Mouse (Mus musculus) midbrain, postnatal 0 days (tissue): Measurements from ENCODE around the gene Notch1. TPM values are rescaled to one million over a fixed set of nuclear protein-coding genes. Genes with fewer than 3 reads are reported as not detected.

ENCODE experiments used
- ATAC-seq: fragments of 200-750 bp; cut with Nextera tagmentation; 2 replicates; pipeline ENCODE4 v1.8.0; 2017; ENCODE audit warnings: moderate number of reproducible peaks, mild to moderate bottlenecking, moderate TSS enrichment, moderate library complexity; ENCODE audit not compliant: low FRiP score
- DNase-seq: peaks from one replicate; pipeline ENCODE4 v3.0.0-alpha.2; 2015; ENCODE audit warnings: low spot score
- H3K27ac ChIP-seq: fragments of 300-500 bp; sonication (generic); 2 replicates; pipeline ENCODE4 v1.5.1; 2014; ENCODE audit warnings: low read depth, mild to moderate bottlenecking, low read length, mixed read lengths
- H3K27me3 ChIP-seq: fragments of 300-500 bp; sonication (generic); 2 replicates; pipeline ENCODE4 v1.6.1; 2014; ENCODE audit warnings: low read length, control low read depth, mixed read lengths; ENCODE audit not compliant: insufficient read depth
- H3K36me3 ChIP-seq: fragments of 300-500 bp; sonication (generic); 2 replicates; pipeline ENCODE4 v1.6.1; 2014; ENCODE audit warnings: low read length, control low read depth, mixed read lengths; ENCODE audit not compliant: insufficient read depth
- H3K4me1 ChIP-seq: fragments of 300-500 bp; sonication (generic); 2 replicates; pipeline ENCODE4 v1.6.1; 2014; ENCODE audit warnings: mild to moderate bottlenecking, control low read depth, antibody characterized with exemption, low read length, mixed read lengths; ENCODE audit not compliant: insufficient read depth
- H3K4me2 ChIP-seq: fragments of 300-500 bp; sonication (generic); 2 replicates; pipeline ENCODE4 v1.6.1; 2014; ENCODE audit warnings: low read depth, mild to moderate bottlenecking, low read length, mixed read lengths; ENCODE audit not compliant: poor library complexity, severe bottlenecking
- H3K4me3 ChIP-seq: fragments of 300-500 bp; sonication (generic); 2 replicates; pipeline ENCODE4 v1.5.1; 2014; ENCODE audit warnings: low read depth, mild to moderate bottlenecking, low read length, moderate library complexity
- H3K9ac ChIP-seq: fragments of 300-500 bp; sonication (generic); replicated peaks from 2 replicates; pipeline ENCODE4 v1.6.1; 2014; ENCODE audit warnings: mild to moderate bottlenecking, low read length, moderate library complexity, mixed read lengths; ENCODE audit not compliant: poor library complexity, severe bottlenecking
- H3K9me3 ChIP-seq: fragments of 300-500 bp; sonication (generic); 2 replicates; pipeline ENCODE4 v1.6.1; 2016; ENCODE audit warnings: low read length, control low read depth
- CTCF ChIP-seq: IDR thresholded peaks from 2 replicates; pipeline ENCODE4 v1.5.1; 2016; ENCODE audit warnings: antibody characterized with exemption, mild to moderate bottlenecking
- WGBS: fragments of 180-500 bp; shearing (Covaris S2); extraction: QIAGEN DNeasy Blood & Tissue Kit; methylation state at CpG from one replicate; pipeline ENCODE4 v1.1.7; 2014; 5-methylcytosine and 5-hydroxymethylcytosine counted together
- polyA plus RNA-seq: library from polyadenylated mRNA; unstranded; fragments of >200 nt; fragmentation: Nextera tagmentation; extraction: Ambion mirVana; gene quantifications from 2 replicates; pipeline ENCODE4 v1.2.1, GENCODE M21; 2015
- total RNA-seq: library from RNA; depleted of rRNA; stranded (reverse); fragments of >200 nt; gene quantifications from 2 replicates; pipeline ENCODE4 v1.2.3, GENCODE M21; 2014

Gene Notch1
- total and polyA plus RNA-seq, 2 experiments from 2014 or later, result 7.6 to 65.8 TPM

DNA sequence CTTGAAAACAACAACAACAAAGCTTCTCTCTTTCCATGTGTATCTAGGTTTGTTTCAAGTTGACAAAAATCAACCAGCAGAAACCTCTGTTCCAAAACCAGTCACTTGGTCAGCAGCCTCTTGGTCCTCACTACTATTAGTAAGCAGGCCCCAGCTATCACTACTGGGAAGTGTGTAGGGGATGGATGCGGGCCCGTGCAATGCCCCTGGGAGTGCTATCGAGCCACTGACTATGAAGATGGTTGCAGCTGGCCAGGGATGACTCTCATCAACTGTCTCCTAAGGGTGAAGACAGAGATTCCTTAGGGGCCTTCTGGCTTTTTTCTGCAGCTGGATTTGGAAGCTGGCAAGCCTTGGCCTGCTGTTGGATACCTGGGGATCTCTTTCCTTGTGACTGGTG, 13.4 kb upstream of the Notch1 start:
- no peak for ATAC-seq
- Histone ChIP-seq H3K27ac (no peak overlapping the region), H3K9ac (no peak overlapping the region), H3K4me3 (no peak overlapping the region), H3K4me1 (no peaks in the 10 kb centered on the region), H3K36me3 (no peaks in the 10 kb centered on the region), H3K27me3 (no peaks in the 10 kb centered on the region), H3K9me3 (no peaks in the 10 kb centered on the region), H3K4me2 (no peak overlapping the region)
- 82% methylated on average over 3 of the region's 3 CpGs for WGBS
- no peak for DNase-seq
- TF ChIP-seq CTCF, result no peak

DNA sequence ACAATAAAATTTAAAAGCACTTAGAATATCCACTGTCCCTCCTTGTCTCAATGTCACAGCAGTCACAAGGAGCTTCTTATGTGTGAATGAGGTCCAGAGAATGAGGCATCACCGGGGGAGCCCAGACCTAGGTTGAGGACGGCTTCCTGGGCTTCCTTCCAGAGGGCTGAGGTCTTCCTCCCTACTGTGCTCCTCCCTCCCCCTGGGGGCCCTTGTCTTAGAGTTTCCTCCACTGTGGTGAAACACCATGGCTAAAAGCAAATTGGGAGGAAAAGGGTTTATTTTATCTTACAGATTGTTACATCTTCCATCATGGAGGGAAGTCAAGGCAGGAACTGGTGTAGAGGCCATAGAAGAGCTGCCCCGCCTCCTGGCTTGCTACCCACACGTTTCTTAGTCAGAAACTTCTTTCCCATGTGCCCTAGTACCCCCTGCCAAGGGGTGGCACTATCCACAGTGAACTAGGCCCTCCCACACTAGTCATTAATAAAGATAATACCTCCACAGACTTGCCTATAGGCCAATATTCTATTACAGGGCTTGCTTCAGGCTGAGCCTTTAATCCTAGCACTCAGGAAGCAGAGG, 12.8 kb upstream of the Notch1 start:
- no peak for ATAC-seq
- DNase-seq, result no peak
- H3K4me1 ChIP-seq, result no peaks in the 10 kb centered on the region
- no peak for TF ChIP-seq CTCF
- H3K4me3 ChIP-seq, result no peak overlapping the region
- H3K9ac ChIP-seq, result no peak overlapping the region
- no peaks in the 10 kb centered on the region for H3K9me3 ChIP-seq
- no peaks in the 10 kb centered on the region for H3K27me3 ChIP-seq
- 62% methylated on average over 4 of the region's 4 CpGs for WGBS
- H3K4me2 ChIP-seq, result no peak overlapping the region
- H3K36me3 ChIP-seq, result no peaks in the 10 kb centered on the region
- no peak overlapping the region for H3K27ac ChIP-seq

DNA sequence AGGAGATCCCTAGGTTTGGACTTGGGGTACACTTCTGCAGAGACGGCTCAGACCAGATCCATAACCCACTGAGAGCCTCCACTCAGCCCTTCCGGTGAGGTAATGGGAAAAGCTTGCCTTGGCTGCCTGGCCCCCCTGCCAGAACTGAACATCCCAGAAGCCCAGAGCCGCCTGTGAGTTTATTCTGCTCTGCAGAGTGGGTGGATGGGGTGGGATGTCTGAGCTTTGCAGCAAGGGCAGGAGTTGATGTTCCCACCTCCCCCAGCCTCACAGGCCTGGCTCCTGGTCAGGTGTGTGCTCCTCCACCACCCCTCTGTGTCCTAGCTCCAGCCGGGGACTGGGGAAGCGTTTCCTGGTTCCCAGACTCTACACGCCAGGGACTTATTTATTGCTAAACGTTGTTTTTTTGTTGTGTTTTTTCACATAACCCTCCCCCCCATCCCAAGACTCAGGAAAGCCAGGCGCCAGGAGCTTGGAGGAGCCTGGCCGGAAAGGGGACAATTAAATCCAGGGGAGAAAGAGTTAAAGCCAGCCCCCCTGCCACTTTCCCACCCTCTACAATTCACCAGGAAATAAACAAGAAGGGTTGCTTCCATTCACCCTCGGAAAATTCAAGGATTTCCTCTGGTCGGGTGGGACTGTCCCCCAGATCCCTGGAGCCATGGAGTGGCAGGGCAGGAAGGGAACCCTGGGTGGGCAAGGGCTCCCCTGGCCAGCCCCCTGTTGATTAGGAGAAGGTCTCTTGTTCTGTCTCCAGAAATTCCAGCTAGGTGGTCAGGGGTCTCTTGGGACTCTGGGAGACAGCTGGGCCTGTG, 10.2 kb upstream of the Notch1 start:
- H3K27ac ChIP-seq, result no peak overlapping the region

DNA sequence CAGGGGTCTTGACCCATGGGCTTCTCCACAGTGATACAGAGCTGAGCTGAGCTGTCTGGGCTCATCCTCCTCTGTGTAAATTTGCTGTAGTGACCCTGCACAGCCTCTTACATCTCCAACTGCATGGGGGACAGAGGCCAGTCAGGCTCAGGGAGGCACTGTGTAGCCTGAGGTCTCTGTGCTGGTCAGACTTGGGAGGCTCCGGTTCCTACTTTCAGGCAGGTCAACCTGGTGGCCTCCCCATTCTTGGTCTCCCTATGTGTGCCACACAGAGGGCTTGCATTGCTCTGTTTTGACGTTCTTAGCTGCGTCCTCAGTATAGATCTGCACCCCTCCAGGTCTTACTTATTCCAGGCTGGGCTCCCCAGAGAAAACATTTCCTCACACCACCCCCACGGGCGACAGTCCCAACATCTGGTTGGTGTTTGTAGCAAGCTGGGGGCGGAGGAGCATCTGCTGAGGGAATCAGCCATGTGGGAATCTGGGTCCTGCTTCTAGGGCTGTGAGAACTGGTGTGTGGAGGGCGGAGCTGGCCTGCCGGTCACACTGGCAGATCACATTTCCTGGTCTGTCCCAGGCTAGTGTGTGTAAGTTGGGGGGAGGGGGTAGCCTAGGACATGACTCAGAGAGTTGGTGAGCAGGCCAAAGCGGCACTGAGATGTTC, 9.0 kb upstream of the Notch1 start:
- TF ChIP-seq CTCF, result no peak
- DNase-seq, result no peak
- H3K4me2 ChIP-seq, result no peak overlapping the region
- H3K4me1 ChIP-seq, result no peaks in the 10 kb centered on the region
- no peak for ATAC-seq
- no peaks in the 10 kb centered on the region for H3K27me3 ChIP-seq
- H3K9ac ChIP-seq, result no peak overlapping the region
- H3K27ac ChIP-seq, result no peak overlapping the region
- H3K36me3 ChIP-seq, result no peaks in the 10 kb centered on the region
- no peaks in the 10 kb centered on the region for H3K9me3 ChIP-seq
- 46% methylated on average over 9 of the region's 9 CpGs for WGBS
- H3K4me3 ChIP-seq, result no peak overlapping the region

More for the DNA sequence above, 10.2 kb upstream of the Notch1 start:
- 53% methylated on average over 11 of the region's 11 CpGs for WGBS
- ATAC-seq, result no peak
- Histone ChIP-seq H3K9me3 (no peaks in the 10 kb centered on the region), H3K4me1 (no peaks in the 10 kb centered on the region), H3K27me3 (no peaks in the 10 kb centered on the region), H3K4me2 (no peak overlapping the region), H3K36me3 (no peaks in the 10 kb centered on the region), H3K9ac (no peak overlapping the region), H3K4me3 (no peak overlapping the region)
- TF ChIP-seq CTCF, result no peak
- no peak for DNase-seq

DNA sequence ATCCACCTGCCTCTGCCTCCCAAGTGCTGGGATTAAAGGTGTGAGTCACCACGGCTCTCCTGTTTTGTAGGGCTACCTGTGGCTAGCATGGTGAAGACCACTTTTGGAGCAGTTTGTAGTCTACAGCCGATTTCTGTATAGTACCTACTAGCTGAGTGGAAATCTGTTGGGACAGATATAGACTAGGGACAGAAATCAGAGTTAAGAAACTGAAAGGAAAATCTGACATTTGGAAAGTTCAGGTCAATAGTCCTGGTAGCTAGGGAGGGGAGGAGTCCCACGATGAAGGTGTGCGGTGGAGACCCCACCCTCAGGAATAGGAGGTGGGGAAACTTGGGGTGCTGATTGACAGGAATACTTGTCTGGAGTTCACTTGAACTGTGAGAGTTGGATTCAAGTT, 5.9 kb upstream of the Notch1 start:
- H3K27me3 ChIP-seq, result no peaks in the 10 kb centered on the region
- no peak overlapping the region for H3K4me3 ChIP-seq
- no peak overlapping the region for H3K4me2 ChIP-seq
- TF ChIP-seq CTCF, result no peak
- no peak for DNase-seq
- H3K9ac ChIP-seq, result no peak overlapping the region
- WGBS, result 94% methylated on average over 4 of the region's 4 CpGs
- no peak for ATAC-seq
- no peaks in the 10 kb centered on the region for H3K36me3 ChIP-seq
- H3K4me1 ChIP-seq, result no peaks in the 10 kb centered on the region
- no peaks in the 10 kb centered on the region for H3K9me3 ChIP-seq
- H3K27ac ChIP-seq, result no peak overlapping the region

DNA sequence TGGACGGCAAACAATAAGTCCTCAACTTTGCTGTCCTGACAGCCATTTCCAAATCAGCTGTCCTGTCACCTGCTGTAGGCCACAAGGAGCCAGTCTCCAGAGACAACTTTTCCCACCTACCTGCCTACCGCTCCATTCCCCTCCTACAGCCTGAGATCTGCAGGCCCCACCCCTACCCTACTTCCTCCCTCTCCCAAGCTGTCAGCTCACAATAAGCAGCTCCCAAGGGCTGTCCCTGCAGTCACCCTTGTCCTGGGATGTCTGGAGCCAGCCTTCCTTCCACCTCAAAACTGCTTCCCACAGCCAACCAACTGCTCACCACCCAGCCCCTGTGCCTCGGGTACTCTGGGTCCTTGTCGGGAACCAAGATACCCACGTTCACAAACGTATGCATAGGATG, 3.3 kb upstream of the Notch1 start:
- no peaks in the 10 kb centered on the region for H3K9me3 ChIP-seq
- no peak overlapping the region for H3K4me2 ChIP-seq
- ATAC-seq (no peak), DNase-seq (no peak)
- no peaks in the 10 kb centered on the region for H3K27me3 ChIP-seq
- no peak for TF ChIP-seq CTCF
- no peak overlapping the region for H3K9ac ChIP-seq
- no peak overlapping the region for H3K4me3 ChIP-seq
- 94% methylated on average over 6 of the region's 6 CpGs for WGBS
- no peaks in the 10 kb centered on the region for H3K4me1 ChIP-seq
- H3K27ac ChIP-seq, result no peak overlapping the region
- no peaks in the 10 kb centered on the region for H3K36me3 ChIP-seq
